Mouse (Mus musculus) lung, adult 2 months (tissue): ENCODE results near the gene 4930486L24Rik.

Experiments
- CTCF ChIP-seq: fragments of 200-500 bp; IDR thresholded peaks from 2 replicates; pipeline ENCODE4 v1.5.1; 2011; ENCODE audit warnings: mild to moderate bottlenecking, low read length, control low read depth; ENCODE audit not compliant: insufficient read depth
- POLR2A ChIP-seq: fragments of 200-500 bp; IDR thresholded peaks from 2 replicates; pipeline ENCODE4 v1.6.1; 2011; ENCODE audit warnings: low read depth, mild to moderate bottlenecking, control low read depth, low read length, borderline replicate concordance; ENCODE audit errors: extremely low read depth

DNA sequence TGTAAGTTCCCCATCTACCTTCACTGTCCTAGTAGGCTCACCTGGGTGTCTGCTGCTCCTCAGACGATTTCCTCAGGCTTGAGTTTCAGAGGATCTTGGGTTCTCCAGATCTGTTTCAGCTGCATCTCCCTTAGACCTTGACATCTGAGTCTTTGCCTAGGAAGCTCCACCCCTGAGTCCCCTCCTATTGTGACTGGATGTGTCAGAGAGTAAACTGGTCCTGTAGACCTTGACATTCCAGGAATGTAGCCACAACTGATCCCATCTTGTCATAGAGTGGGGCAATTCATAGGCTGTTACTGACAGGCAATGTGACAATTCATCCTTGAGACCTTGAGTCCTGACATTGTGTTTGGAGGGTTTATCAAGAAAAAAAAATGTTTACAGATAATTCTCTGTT, at the start of gene 4930486L24Rik:
- no peak for TF ChIP-seq CTCF
- TF ChIP-seq POLR2A = no peak
